Mouse (Mus musculus) thymus, postnatal 25 days (tissue): ENCODE data around the gene Kirrel2.

ENCODE experiments used
- DNase-seq: peaks from one replicate; pipeline ENCODE4 v3.0.0; 2022

Kirrel2 gene

GRCm38 (mm10) chr7:30444971-30445751, 12.3 kb downstream of the Kirrel2 start, which contains the start of gene Aplp1:
Aplp1 (minus strand) TSS chr7:30445535.
- peak; percentile 51 for DNase-seq

DNA sequence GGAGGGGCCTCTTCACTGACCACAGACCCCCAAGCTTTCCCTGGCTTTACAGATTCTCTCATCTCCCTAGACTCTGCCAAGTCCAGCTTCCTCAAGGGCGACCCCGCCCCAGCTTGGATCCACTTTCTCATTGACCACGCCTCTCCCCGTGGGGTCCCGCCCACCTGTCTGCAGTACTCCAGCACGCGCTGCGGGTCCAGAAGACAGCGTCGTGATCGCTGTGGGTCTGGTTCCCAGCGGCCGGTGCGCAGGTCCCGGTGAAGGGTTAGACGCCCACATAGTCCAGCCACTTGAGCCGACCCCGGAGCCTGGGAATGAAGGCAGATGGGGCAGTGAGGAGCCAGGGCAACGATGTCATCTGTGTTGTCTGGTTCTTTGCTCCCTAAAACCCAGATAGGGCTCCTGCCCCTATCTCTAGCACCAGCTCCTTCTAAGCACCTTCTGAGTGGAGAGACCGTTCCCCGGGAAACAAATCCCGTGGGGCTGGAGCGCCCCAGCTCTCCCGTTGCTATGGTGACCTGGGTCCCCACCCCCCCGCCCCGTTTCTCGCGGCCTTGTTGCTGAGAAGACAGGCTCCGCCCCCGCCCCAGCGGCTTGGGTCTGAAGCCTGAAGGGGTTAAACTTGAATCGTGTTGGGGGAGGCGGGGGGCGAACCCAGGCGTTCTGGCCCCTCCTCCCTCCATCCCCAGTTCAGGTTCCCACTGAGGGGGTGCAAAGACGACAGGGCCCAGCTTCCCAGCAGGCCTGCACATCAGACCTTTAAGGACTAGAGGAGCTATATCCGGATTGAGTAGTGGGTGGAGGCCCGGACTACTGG, 13.1 kb downstream of the Kirrel2 start:
- DNase-seq: no peak

- no peak for DNase-seq
Observed at GRCm38 (mm10) chr7:30443696-30444095, 13.8 kb downstream of the Kirrel2 start.

DNA sequence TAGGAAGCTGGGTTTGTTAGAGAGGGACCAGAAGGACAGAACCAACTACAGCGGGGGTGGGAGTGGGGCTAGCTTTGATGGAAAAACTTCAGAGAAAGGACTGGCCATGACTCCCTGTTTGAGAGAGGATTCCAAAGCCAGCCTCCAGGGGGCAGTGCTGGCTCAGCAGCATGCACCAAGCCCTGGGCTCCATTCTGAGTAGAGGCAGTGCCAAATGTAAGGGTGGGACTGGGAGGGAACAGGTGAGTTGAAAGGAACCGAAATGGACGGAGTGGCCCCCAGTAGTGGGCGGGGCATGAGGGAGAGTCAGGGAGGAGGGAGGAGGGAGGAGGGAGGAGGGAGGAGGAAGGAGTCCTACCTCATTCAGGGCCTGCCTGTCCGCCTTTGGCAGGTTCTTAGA, 16.8 kb downstream of the Kirrel2 start:
- peak; percentile 57 for DNase-seq

DNA sequence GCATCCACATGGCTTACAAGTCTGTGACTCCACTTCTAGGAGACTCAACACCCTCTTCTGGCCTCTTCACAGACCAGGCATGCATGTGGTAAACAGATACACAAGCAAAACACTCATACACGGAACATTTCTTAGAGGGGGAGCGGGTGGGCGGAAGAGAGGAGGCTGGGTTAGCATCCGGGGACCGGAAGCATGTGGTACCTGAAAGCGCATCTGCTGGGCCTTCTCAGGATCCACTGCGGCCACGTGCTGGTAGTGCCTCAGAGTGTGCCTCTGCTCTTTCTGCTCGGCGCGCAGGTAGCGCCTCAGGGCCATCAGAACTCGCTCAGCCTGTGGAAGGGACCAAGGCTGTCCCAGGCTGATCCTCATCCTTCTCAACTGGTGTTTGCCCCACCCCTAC, 17.8 kb downstream of the Kirrel2 start:
- no peak for DNase-seq

- DNase-seq: no peak
Observed at GRCm38 (mm10) chr7:30436879-30437278, 20.6 kb downstream of the Kirrel2 start.

- no peak for DNase-seq
Observed at GRCm38 (mm10) chr7:30435156-30435555, 22.3 kb downstream of the Kirrel2 start.

DNA sequence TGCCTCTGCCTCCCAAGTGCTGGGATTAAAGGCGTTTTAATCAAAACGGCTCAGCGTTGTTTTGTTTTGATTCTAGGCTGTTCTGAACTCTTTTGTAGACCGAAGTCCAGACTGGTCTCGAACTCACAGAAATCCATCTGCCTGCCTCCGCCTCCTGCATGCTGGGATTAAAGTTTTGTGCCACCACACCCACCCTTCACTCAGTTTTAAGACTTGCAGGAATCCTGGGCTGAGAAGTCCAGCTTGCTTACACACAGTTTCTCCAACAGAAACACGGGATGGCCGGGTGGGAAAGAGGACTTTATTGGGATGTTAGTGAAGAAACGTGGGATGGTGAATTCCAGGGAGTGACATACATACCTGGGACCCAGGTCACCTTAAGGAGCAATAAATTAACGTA, 22.8 kb downstream of the Kirrel2 start:
- DNase-seq: no peak

DNA sequence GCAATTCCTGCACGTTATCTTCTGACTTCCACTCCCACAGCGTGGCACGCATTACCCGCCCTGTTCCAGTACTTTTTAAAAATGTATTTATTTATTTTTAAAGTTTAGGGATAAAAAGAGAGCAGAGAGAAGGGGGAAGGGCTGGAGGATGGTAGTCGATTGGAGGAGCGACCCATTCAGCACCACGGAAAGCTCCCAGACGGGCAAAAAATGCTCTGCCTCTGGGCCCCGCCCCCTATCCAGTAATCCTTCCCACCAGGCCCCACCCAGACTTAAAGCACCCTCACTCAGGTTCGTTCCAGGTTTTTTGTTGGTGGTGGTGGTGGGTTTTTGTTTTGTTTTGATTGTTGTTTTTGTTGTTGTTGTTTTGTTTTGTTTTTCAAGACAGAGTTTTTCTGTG, 23.3 kb downstream of the Kirrel2 start:
- DNase-seq: no peak

DNA sequence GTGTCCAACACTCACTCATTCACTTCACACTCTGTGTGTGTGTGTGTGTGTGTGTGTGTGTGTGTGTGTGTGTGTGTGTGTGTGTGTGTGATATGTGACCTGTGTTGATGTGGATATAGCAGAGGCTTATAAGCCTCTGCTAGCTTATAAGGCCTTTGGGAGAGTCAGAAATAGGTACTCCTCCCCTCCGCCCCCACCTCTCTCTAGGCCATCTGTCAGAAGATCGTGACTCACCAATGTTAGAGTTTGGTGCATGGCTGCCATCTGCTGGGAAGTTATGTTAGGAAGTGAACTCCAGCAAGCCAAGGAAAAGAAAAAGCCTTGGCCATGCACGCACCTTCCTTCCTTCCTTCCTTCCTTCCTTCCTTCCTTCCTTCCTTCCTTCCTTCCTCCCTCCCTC, 25.7 kb downstream of the Kirrel2 start:
- peak; percentile 78 for DNase-seq

DNA sequence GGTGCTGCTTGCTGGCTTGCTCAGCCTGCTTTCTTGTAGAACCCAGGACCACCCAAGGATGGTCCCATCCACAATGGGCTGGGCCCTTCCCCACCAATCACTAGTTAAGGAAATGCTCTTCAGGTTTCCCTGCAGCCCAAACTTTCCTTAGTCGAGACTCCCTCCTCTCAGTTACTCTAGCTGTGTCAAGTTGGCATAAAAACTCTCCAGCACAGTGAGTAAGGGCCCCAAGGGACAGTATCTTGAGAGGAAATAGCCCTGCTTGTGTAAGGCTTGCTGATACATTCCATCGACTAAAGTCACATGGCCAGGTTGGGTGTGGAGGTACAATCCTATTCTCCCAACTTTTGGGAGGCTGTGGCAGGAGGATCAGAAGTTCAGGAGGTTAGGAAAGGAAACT, 27.3 kb downstream of the Kirrel2 start:
- DNase-seq: no peak

GRCm38 (mm10) chr7:30429327-30429726, 28.2 kb downstream of the Kirrel2 start:
- DNase-seq: no peak

GRCm38 (mm10) chr7:30423071-30423641, 34.3 kb downstream of the Kirrel2 start:
- DNase-seq: peak; percentile 77

GRCm38 (mm10) chr7:30422560-30422959, 34.9 kb downstream of the Kirrel2 start:
- DNase-seq: no peak

GRCm38 (mm10) chr7:30421890-30422435, 35.5 kb downstream of the Kirrel2 start:
- DNase-seq: peak; percentile 94

GRCm38 (mm10) chr7:30421175-30421889, 36.2 kb downstream of the Kirrel2 start, which contains the start of gene Nfkbid:
Nfkbid (plus strand) TSS chr7:30421732.
- peak; percentile 95 for DNase-seq

GRCm38 (mm10) chr7:30420673-30421072, 36.8 kb downstream of the Kirrel2 start:
- no peak for DNase-seq

- peak; percentile 78 for DNase-seq
Observed at GRCm38 (mm10) chr7:30419561-30420499, 37.7 kb downstream of the Kirrel2 start, which contains the start of gene Hcst. Hcst (minus strand) TSS chr7:30419854.

DNA sequence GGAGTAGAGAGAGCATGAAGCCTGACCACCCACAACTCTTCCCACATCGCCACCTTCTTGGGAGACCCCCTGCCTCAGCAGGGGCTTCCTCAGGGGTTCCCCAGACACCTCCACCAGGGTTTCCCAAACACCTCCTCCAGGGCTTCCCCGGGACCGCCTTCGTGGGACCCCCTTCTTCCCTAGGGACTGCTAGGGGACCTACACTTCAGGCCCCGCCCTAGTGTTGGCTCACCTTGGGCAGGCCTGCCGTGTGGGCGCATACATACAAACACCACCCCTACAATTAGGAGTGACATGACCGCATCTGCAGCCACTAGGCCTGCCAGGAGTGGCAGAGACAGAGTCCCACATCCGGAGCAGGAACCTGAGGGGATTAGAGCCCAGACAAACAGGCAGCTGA, 39.6 kb downstream of the Kirrel2 start:
- peak; percentile 59 for DNase-seq

DNA sequence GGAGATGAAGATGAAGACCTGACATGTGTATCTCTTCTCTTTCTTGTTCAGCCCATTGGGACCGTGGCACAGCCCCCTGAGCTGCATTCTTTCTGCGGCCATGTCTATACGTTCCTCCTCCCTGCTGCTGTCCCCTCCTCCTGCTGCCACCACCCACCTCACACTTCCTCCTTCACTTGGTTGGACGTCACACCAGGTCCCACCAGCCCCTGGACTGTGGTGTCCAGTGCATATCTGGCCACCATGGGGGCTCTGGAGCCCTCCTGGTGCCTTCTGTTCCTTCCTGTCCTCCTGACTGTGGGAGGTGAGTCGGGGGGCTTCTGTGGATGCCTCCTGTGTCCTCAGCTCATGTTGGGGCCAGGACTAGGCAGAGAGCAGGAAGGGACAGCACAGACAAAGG, 43.9 kb downstream of the Kirrel2 start, which contains the start of gene Tyrobp:
Gene Tyrobp (plus strand): TSS at position 165 of the 400 bp plus-strand sequence.
- DNase-seq: no peak

GRCm38 (mm10) chr7:30412735-30413147, 44.7 kb downstream of the Kirrel2 start:
- peak; percentile 62 for DNase-seq
